Mouse (Mus musculus) ES-Bruce4 (cell line): ENCODE measurements around the gene Nthl1.

ENCODE experiments used
- CTCF ChIP-seq: IDR thresholded peaks from one replicate; pipeline ENCODE4 v1.8.1; 2011; ENCODE audit warnings: low read depth, low read length
- EP300 ChIP-seq: IDR thresholded peaks from 2 replicates; pipeline ENCODE4 v1.6.1; 2011; ENCODE audit warnings: low read depth, low read length; ENCODE audit not compliant: insufficient read depth
- POLR2A ChIP-seq: IDR thresholded peaks from one replicate; pipeline ENCODE4 v1.8.1; 2011; ENCODE audit warnings: low read length; ENCODE audit not compliant: insufficient read depth

GRCm38 (mm10) chr17:24640581-24640980 is 8.1 kb downstream of the Nthl1 start:
- TF ChIP-seq POLR2A (no peak), CTCF (no peak), EP300 (no peak)
